10 mouse cellular contexts compared by ENCODE assay signal in the genomic region with DNA sequence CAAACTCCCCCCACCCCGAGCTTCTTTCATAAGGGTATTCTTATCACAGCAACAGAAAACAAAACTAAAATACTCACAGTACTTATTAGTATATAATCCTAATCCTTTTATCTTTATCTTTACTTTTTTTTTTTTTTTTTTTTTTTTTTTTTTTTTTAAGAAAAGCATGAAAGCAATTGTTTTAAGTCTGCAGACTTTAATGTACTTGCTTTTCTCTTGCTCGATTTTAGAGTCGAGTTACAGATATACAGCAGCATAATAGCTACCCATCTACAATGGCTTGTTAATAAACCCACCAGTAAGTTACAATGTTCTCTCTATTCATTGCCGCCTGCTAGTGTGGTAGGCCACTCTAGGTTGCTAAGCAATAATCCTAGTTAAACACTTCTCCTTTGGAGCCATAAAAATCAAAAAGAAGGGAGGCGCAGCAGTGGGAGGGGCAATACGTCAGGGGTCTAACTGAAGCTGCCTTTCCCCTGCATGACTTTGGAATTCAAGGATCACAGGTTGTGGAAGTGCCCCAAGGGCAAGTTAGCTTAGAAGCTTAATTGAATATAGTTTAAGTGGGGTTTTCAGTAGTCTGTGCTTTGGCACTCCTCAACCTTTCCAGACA. TPM values are rescaled to one million over a fixed set of nuclear protein-coding genes. Genes with fewer than 3 reads are reported as not detected.
DNase-seq lines count a peak whose midpoint lies in the region; ATAC-seq and TF ChIP-seq lines count a peak whose summit lies in the region.
"Had no signal": no experiment of that assay in that cellular context is flagged by ENCODE, and none has a peak within 500 bp of the region (broad histone marks: within the 10 kb centered on the region; RNA-seq: fewer than 3 reads in every experiment).

No protein-coding gene starts in this region.

- no peak for ATAC-seq in heart, embryonic 16.5 days (replicated peaks; ENCODE audit: extremely low read depth, insufficient read depth, low FRiP score)
- no peak for ATAC-seq in limb, embryonic 14.5 days (ENCODE audit: low FRiP score, low read depth)

- DNase-seq in heart, adult 2 months = no peak
- DNase-seq in embryo, embryonic 10 days (ENCODE audit: low spot score) = peak; percentile 64
- DNase-seq in kidney, adult 11 months = peak; percentile 75
- peak; percentile 12 for DNase-seq in limb, embryonic 14.5 days (ENCODE audit: low spot score)
- no peak for DNase-seq in testis, postnatal 10 days (ENCODE audit: low spot score)
- DNase-seq in cerebellum, postnatal 25 days = no peak
- DNase-seq in spleen, postnatal 14 days (ENCODE audit: low spot score in 2 of 2) = no peak
- DNase-seq: cerebellum, adult 18-20 months; lung, postnatal 4 days had no signal

- peak overlapping the region; percentile 17; the same call in 1 of the 2 replicates for H3K4me2 ChIP-seq in heart, embryonic 16.5 days (ENCODE audit: low read depth, low read length)
- no peak overlapping the region for H3K4me2 ChIP-seq in limb, embryonic 14.5 days (replicated peaks; ENCODE audit: low read depth, low read length, severe bottlenecking)

- no peak for TF ChIP-seq EP300 in heart, adult 2 months (IDR thresholded peaks at IDR 0.05; ENCODE audit: insufficient read depth, low read depth, low read length)

- H3K4me3 ChIP-seq in heart, embryonic 16.5 days (ENCODE audit: low read length) = no peak overlapping the region
- H3K4me3 ChIP-seq in heart, adult 2 months = no peak overlapping the region
- no peak overlapping the region for H3K4me3 ChIP-seq in limb, embryonic 14.5 days (replicated peaks; ENCODE audit: low read length)

- H3K27ac ChIP-seq in heart, embryonic 16.5 days (ENCODE audit: low read length) = 0 out of 2 replicates have a peak overlapping the region, but pooled peaks have one; percentile 39
- H3K27ac ChIP-seq in heart, adult 2 months = no peak overlapping the region
- H3K27ac ChIP-seq in limb, embryonic 14.5 days (replicated peaks; ENCODE audit: low read depth, low read length) = no peak overlapping the region

- no peaks in the 10 kb centered on the region for H3K27me3 ChIP-seq in heart, embryonic 16.5 days (ENCODE audit: control insufficient read depth, insufficient read depth, low read length)
- H3K27me3 ChIP-seq in heart, adult 2 months (ENCODE audit: control insufficient read depth, insufficient read depth, low read length) = no peaks in the 10 kb centered on the region
- no peaks in the 10 kb centered on the region for H3K27me3 ChIP-seq in limb, embryonic 14.5 days (ENCODE audit: control insufficient read depth, insufficient read depth, low read length)

- no peaks in the 10 kb centered on the region for H3K36me3 ChIP-seq in heart, embryonic 16.5 days (ENCODE audit: control insufficient read depth, insufficient read depth)
- no peaks in the 10 kb centered on the region for H3K36me3 ChIP-seq in heart, adult 2 months (ENCODE audit: control insufficient read depth, insufficient read depth, low read length)
- no peaks in the 10 kb centered on the region for H3K36me3 ChIP-seq in limb, embryonic 14.5 days (ENCODE audit: control insufficient read depth, insufficient read depth, low read length)

- TF ChIP-seq CTCF in heart, adult 2 months (IDR thresholded peaks at IDR 0.05) = no peak

- H3K79me2 ChIP-seq in heart, adult 2 months (replicated peaks; ENCODE audit: control insufficient read depth, insufficient read depth, low read length) = no peaks in the 10 kb centered on the region

- H3K4me1 ChIP-seq in heart, embryonic 16.5 days (ENCODE audit: control insufficient read depth, insufficient read depth, low read length) = peaks cover 31% of the 10 kb centered on the region
- peaks cover 3% of the 10 kb centered on the region for H3K4me1 ChIP-seq in heart, adult 2 months (ENCODE audit: control insufficient read depth, insufficient read depth, low read length)
- peaks cover 16% of the 10 kb centered on the region for H3K4me1 ChIP-seq in limb, embryonic 14.5 days (ENCODE audit: control insufficient read depth, insufficient read depth, low read length)

- no peaks in the 10 kb centered on the region for H3K9me3 ChIP-seq in heart, embryonic 16.5 days (replicated peaks; ENCODE audit: control insufficient read depth, low read length)
- no peaks in the 10 kb centered on the region for H3K9me3 ChIP-seq in limb, embryonic 14.5 days (ENCODE audit: control insufficient read depth, low read length)

- WGBS in heart, embryonic 16.5 days = 47% methylated on average over 6 of the region's 6 CpGs
- WGBS in heart, adult 2 months = 75% methylated on average over 6 of the region's 6 CpGs
- WGBS in limb, embryonic 14.5 days = 24% methylated on average over 6 of the region's 6 CpGs

- intact Hi-C loops in heart, adult 2 months (cut with DNase I) = no loop called here

- no peak for TF ChIP-seq POLR2A in heart, adult 2 months (IDR thresholded peaks at IDR 0.05; ENCODE audit: insufficient read depth, low read depth, low read length)
- TF ChIP-seq POLR2A in limb, embryonic 14.5 days (IDR thresholded peaks at IDR 0.05; ENCODE audit: borderline replicate concordance, extremely low read depth, insufficient read depth, insufficient read length) = no peak

- H3K9ac ChIP-seq in heart, embryonic 16.5 days (ENCODE audit: low read length) = no peak overlapping the region
- no peak overlapping the region for H3K9ac ChIP-seq in heart, adult 2 months (ENCODE audit: low read depth, low read length)
- no peak overlapping the region for H3K9ac ChIP-seq in limb, embryonic 14.5 days (ENCODE audit: low read depth, low read length, severe bottlenecking)

RNA-seq across cellular contexts. Expression of a gene that starts 5.3 kb away (rescaled TPM):
- polyA plus RNA-seq in heart, embryonic 16.5 days (2015; fragmentation: Nextera tagmentation; extraction: Ambion mirVana) = 0.35 and 0.44 TPM in 2 replicates
- under 1 TPM; 0.20 to 0.52 TPM for total RNA-seq in heart, adult 2 months (2021)
- 0.44 and 0.45 TPM in 2 replicates for polyA plus RNA-seq in heart, adult 2 months (2012; rRNA removed)
- polyA plus RNA-seq in limb, embryonic 14.5 days (2012; rRNA removed) = 0.50 and 1.0 TPM in 2 replicates
- polyA plus RNA-seq in limb, embryonic 14.5 days (2014; fragmentation: Nextera tagmentation; extraction: Ambion mirVana) = 0.14 and 0.36 TPM in 2 replicates

RNA-seq across cellular contexts. Expression of a gene that starts 22.0 kb away (rescaled TPM):
- polyA plus RNA-seq in heart, embryonic 16.5 days (2015; fragmentation: Nextera tagmentation; extraction: Ambion mirVana) = 25.1 and 25.5 TPM in 2 replicates
- 10 to 100 TPM; 73.7 to 76.5 TPM for total RNA-seq in heart, adult 2 months (2021)
- polyA plus RNA-seq in heart, adult 2 months (2012; rRNA removed) = 22.6 and 42.0 TPM in 2 replicates
- polyA plus RNA-seq in limb, embryonic 14.5 days (2012; rRNA removed) = 7.7 and 8.2 TPM in 2 replicates
- polyA plus RNA-seq in limb, embryonic 14.5 days (2014; fragmentation: Nextera tagmentation; extraction: Ambion mirVana) = 10.0 TPM in 2 replicates

Comparison
In these comparisons a context has a peak if more than half of its experiments do, and no peak if none do; other contexts are left out.
1. DNase-seq: peak in embryo, embryonic 10 days (single experiment), kidney, adult 11 months (single experiment) and limb, embryonic 14.5 days (single experiment); none in heart, adult 2 months (0 of 2), testis, postnatal 10 days (single experiment), cerebellum, postnatal 25 days (0 of 2) and spleen, postnatal 14 days (0 of 2).